Mouse (Mus musculus) mesoderm, embryonic 11.5 days (tissue): Measurements from ENCODE around the gene Nop58.
"Not testable (repeated sequence)": the region's sequence is repeated elsewhere in the genome, so short reads cannot be mapped to it uniquely, and the experiment has no call there.

ENCODE experiments used
- DNase-seq: peaks from one replicate; pipeline ENCODE4 v3.0.0-alpha.2; 2012; ENCODE audit warnings: low read depth, low spot score

Nop58 gene

DNA sequence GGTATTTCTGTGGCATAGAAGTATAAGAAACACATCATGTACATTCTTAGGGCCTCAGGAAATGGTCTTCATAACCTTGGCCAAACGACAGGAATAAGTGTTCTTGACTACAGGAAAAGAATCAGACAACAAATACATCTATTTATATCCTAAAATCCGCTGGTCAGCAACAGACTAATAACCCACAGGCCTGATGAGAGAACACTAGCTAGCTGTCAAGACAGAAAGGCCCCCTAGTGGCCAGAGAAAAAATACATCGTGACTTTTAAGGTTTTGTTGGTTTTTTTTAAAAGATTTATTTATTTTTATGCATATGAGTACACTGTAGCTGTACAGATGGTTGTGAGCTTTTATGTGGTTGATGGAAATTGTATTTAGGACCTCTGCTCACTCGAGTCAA lies 35.1 kb downstream of the Nop58 start:
- peak; percentile 48 for DNase-seq

DNA sequence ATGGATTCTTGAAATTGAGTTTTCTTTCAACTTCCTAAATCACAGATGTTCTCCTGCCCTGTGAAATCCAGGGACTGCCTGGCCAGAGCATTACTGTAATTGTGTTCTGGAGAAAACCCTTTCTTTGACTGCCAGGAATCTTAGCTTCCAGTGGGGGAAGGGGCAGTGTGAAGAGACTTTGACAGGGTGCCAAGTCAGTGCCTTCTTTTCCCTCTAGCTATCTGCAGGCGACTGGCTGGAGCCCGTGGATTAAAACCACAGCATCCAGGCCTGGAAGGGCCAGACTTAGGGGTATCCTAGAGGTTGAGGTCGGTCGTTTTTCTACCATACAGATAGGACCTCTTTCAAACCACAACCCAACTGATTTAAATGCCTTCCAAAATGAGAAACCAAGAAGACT lies 40.9 kb downstream of the Nop58 start:
- DNase-seq: no peak

DNA sequence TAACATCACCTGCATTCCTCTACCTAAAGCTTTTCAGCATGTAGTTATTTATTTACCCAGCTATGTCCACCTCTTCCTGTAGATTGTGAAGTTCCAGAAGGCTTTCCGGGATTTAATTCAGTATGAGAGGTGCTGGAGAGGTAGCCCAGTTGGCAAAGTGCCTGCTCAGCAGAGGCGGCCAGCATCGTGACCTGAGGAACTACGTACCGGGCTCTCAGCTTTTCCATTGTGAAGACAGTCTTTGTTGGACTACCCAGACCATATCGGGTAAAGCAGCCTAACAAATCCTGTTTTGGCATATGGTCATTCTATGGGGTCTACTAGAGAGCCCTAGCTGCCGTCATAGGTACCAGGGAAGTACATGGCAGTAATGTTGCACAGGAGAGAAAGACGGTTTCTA lies 45.3 kb downstream of the Nop58 start:
- no peak for DNase-seq

DNA sequence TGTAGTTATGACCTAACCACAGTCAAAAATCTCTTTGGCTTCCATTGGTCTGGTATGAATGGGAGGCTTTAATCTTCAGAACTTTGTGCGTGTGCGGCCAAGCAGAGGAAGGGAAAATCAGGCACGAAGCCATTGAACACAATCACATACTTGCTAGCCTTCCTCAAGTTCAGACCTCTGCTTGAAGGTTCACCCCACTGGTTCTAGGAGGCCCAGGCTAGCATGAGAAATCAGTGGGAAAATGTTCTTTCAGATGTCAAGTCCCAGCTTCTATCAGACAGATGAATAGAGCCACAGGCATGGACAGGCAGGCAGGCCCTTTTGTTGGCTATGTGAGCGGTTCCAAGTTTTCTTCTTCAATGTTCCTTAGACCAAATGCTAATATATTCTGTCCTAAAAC lies 46.0 kb downstream of the Nop58 start:
- DNase-seq: no peak

DNA sequence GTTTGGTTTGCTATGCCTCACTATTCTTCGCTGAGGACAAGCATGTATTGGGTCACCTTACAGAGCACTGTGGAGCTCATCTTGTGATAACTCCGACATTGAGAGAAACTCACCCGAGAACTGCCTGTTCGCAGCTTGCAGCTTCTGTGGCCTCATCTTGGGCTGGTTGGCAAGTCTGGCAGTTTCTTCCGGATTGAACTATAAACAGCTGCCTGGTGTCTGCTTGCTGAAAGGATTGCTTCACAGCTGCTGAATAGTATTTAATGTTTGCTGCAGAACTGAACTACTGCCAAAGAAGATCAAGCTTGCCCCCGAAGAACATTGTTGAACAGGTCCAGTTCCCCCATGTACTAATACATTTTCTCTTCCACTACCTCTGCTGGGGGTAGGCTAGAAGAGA lies 49.3 kb downstream of the Nop58 start:
- no peak for DNase-seq

DNA sequence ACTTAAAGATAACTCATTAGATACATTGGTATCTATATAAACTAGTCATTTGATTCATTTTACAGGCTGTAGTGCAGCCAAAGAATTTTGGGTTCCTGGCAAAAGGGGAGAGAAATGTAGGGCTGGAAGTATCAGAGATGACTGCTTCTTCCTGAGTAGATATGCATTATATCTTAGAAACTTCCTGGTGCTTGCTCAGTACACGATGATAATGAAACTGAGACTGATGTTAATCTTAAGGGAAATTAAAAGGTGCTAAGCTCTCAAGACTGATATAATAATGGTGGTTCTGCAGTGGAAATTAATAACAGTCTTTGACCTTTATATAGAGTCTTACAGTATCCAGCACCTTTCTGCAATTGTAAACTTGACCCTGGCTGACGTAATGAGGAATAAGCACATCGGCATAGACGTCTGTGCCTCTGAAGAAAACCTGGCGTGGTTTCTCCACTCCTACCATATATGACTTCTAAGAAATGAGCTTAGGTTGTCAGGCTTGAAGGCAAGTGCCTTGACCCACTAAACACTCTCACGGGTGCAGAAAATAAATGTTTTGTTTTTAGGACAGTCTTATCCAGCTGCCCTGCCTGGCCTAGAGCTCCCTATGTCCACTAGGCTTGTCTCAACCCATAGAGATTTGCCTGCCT lies 54.1 kb downstream of the Nop58 start:
- DNase-seq: no peak

DNA sequence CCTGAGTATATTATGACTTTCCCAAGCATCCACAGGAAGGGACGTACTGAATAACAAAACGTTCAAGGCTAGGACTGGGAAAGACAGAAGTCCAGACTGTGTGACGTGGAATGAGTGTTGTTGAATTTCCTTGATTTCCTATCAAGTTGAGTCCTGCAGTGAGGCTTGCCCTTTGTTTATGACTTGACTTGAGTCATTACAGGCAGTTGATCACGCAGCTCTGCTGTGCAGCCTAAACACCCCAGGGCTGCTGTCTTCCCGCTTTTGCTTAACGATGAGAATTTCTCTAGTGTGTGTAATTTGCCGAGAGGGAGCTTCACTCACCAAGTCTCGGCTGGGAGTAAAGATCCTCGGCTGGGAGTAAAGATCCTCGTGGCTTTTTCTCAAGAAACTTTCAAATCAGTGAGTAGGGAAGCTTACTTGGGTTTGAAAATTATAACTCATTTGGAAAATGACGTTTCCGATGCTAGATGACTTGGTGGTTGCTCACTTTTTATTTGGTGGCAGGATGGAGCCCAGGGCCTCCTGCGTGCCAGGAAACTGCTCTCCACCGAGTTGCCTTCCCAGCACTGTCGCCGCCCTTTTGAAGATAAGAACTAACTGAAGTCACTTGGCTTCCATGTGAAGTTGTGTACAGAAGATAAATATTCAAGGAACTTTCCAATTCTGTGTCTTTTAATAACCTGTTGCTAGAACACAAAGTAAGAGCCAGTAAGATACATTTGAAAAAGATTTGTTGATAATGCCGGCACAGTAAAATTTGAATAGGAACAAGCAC lies 55.0 kb downstream of the Nop58 start:
- DNase-seq: no peak

DNA sequence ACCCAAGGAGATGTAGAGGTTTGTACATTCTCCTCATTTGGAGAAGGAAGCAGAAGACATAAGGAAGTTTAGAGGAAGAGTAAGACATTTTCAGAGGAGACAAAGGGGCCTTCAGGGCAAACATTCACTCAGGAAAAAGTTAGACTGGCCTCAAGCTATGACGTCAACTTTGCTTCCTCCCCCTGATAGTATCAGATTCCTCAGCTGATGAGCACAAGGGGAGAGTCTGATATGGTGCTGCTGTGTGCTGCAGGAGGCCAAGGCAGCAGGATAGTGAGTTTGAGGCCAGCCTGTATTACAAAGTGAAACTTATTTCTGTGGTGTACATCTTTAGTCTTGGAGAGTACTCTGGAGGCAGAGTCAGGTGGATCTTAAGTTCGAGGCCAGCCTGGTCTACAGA lies 64.3 kb downstream of the Nop58 start:
- no peak for DNase-seq

DNA sequence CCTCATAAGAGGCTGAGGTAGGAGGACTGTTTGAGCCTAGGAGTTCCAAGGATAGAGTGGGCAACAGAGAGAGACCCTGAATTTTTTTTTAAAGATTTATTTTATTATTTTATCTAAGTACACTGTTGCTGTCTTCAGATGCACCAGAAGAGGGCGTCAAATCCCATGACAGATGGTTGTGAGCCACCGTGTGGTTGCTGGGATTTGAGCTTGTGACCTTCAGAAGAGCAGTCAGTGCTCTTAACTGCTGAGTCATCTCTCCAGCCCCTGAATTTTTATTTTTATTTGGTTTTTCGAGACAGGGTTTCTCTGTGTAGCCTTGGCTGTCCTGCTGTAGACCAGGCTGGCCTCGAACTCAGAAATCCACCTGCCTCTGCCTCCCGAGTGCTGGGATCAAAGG lies 65.0 kb downstream of the Nop58 start:
- DNase-seq: not testable (repeated sequence)

DNA sequence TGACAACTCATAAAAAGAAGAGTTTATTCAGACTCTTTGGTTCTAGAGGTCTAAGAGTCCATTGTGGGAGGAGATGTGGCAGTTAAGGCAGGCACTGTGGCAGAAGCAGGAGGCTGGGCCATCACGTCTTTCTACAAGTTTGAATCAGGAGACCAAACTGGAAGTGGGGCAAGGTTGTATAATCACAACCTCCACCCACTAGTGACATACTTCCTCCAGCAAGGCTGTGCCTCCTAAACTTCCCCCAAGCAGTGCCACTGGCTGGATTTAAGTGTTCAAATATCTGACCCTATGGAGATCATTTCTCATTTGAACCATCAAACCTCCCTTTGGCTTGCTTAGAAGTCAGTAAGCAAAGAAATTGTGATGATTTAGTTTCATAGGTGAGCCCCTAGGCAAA lies 70.5 kb downstream of the Nop58 start:
- DNase-seq: no peak

DNA sequence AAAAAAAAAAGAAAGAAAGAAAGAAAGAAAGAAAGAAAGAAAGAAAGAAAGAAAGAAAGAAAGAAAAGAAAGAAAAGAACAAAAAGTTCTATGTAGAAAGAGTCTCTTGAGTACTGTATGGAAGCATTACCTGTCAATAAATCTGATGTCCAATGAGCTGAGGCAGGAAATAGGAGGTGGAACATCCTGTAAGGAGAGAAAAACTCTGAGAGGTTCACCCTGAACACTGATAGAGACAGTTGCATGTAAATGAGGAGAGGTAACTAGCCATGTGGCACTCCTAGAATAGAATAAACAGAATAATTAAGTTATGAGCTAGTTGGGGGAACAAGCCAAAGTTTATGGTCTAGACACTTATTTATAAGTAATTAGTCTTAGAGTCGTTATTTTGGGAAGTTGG lies 73.6 kb downstream of the Nop58 start:
- DNase-seq: no peak

DNA sequence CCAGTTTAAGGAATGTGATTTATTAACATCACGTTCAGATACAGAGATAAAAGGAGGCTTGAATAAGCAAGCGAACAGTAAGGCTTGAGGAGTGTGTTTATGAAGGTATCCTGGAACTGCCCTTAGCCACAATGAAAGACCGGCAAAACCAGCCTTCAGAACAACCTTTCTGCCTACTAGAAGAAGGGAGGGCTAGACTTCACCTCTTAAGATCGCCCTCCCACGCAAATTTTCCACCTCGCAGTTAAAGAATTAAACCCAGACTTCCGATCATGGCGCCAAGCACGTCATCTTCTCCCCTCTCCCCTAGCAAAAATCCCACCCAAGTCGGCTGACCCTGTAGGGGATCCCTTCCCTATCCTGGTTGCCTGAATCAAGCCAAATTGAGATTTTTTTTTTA lies 77.4 kb downstream of the Nop58 start:
- DNase-seq: peak; percentile 65

DNA sequence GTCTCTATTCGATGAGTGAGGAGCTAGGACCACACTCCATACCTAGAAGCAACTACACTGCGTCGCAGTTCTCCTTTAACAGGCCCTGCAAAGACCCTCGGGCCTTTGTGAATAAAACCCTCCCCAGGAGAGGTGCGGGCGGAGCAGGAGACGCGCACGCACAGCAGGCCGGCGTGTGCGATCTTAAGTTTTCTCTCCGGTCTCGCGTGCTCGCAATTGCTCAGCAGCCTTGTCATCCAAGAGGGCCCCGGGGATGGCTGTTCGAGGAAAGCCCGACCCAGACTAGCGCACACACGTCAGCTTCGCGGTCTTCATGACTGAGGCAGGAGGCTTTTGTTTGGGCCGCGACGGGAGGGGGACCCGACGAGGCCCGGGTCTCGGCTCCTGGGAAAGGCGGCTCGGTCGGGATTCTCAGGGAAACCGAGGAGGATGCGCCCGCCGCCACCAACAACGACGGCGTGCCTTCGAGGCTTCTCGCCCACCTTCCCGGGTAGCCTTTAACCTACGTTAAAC lies 77.9 kb downstream of the Nop58 start:
- peak; percentile 73 for DNase-seq

DNA sequence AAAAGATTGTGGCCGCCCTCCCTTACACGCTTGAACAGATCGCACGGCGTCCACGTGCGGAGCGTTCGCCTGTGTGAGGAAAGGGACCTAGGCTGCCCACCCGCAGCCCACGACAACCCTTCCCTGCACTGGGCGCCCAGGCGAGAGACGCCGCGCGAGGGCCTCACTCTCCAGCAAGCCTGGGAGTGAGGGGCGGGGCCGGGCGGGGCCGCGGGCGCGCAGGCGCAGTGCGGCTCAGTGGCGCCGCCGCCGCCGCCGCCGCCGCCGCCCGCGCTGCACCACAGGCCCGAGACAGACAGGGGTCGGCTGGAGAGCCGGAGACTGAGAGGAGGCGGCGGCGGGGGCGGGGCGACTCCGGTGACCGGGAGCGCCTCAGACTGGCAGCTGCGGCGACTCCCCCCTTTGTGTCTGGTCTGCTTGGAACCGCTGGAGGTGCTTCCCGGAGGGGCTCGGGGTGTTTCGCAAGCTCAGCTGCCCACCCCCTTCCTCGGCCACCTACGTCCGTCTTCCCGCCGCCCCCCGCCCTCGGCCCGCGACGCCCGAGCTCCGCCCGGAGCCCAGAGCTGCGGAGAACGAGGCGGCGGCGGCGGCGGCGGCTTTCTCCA lies 78.5 kb downstream of the Nop58 start, which contains the start of gene Bmpr2:
Gene Bmpr2, plus strand, starts transcription at position 237 of the 605 bp plus-strand sequence.
- peak; percentile 90 for DNase-seq

DNA sequence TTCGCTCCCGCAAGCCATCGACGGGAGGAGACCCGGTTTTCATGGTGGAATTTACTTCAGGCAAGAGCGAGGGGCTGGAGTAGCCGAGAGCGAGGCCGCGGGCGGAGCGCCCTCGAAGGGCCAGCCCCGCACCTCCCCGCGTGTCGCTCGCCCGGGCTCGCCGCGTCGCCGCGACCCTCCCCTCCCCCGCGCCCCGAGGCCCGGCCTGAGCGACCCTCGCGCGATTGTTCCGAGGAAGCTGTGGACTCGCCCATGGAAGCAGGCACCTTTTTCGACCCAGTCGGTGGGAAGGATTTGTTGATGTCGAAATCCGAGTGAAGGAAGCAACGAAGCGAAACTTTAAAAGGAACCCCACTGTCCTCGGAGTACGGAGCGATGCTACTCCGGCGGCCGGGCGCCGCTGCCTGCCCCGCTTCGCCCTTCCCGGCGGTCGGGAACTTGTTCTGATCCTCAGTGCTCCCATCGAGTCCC lies 79.0 kb downstream of the Nop58 start:
- peak; percentile 56 for DNase-seq

DNA sequence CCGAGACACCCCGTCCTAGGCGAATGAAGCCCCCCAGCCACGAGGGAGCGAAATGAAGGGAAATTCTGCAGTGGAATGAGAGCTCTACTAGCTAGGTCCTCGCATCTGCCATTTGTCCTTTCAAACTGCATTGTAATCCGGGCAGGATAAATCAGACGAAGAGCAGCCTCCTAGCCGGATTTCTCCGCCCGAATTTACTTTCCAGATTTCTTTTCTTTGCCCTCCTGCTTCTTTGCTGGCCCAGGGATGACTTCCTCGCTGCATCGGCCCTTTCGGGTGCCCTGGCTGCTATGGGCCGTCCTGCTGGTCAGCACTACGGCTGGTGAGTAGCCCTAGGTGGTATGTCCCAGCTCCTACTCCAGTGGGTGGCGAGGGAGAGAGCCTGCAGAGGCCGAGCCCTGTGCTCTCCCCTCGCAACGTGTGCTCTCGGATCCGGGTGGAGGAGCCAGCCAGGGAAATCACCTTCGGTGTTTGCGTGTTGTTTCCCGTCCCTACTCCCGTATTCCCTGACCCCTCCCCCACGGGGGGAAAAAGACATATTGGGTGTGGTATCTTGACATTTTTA lies 79.7 kb downstream of the Nop58 start:
- peak; percentile 44 for DNase-seq

DNA sequence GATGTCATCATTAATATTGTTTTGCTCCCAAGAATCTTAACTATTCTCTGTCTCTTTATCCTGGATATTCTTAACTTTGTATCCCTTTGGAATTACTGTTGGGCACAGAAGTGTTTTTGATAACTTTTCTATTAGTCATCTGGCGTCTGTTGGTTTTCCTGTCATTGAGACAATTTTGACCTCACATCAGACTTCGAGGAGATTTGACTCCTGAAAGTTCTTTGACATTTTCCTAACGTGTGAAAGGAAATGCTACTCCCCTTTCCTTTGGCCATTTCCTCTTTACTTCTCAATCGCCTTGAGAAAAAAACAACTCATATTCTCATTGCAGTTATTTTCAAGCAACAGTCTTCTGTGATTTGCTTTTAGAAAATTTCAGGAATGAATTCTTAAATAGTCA lies 80.5 kb downstream of the Nop58 start:
- no peak for DNase-seq

DNA sequence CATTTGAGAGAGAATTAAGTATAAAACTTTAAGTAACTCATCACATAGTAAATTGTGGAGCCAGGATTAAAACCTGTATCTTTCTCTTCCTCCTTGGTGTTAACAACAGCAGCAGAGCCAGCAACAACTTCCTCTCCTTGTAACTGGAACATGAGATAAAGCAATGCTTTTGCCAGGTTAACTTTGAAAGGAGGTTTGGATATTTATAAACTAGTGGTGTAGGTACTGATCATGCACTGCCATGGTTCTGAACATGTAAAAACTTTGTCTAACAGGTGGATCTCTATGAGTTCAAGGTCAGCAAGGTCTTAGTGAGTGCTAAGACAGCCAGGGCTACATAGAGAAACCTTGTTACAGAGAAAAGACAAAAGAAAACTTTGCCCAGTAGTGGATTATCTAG lies 81.9 kb downstream of the Nop58 start:
- no peak for DNase-seq
